Mouse (Mus musculus): ENCODE results near the gene Daam2. TPM values are rescaled to one million over a fixed set of nuclear protein-coding genes. Genes with fewer than 3 reads are reported as not detected.

Daam2 gene
- polyA plus RNA-seq, 1 experiment from 2014 or later = 6.6 TPM

DNA sequence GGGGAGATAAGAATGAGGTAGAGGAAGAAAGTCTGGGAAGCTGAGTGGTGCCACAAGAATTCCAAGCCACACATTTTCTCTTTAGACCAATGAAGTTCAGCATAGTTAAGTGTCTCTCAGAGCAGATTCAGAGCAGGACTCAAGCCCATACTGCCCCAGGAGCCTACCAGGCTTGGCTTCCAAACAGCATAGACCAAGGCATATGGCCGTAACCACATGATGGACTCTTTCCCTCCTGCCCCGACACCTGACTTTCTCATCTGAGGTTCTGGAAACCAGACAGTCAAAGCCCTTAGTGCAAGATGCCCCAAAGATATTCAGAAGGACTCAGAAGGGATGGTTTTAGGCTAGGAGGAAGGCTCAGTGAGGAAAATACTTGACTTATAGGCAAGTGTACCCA lies 19.6 kb downstream of the Daam2 start:
- ATAC-seq (no peak), DNase-seq (ENCODE audit: low spot score) (no peak)
- Histone ChIP-seq H3K4me2 (replicated peaks; ENCODE audit: low read depth, low read length) (no peak overlapping the region), H3K27me3 (replicated peaks; ENCODE audit: insufficient read depth, low read length) (no peaks in the 10 kb centered on the region), H3K4me3 (ENCODE audit: low read depth, low read length) (no peak overlapping the region), H3K4me1 (ENCODE audit: insufficient read depth, low read depth, low read length) (peaks cover 5% of the 10 kb centered on the region; the same call in 1 of the 2 replicates), H3K9me3 (ENCODE audit: low read length) (no peaks in the 10 kb centered on the region), H3K27ac (ENCODE audit: low read length) (no peak overlapping the region), H3K9ac (replicated peaks; ENCODE audit: low read depth) (no peak overlapping the region), H3K36me3 (ENCODE audit: insufficient read depth, low read length) (no peaks in the 10 kb centered on the region)
- 93% methylated on average over 2 of the region's 2 CpGs for WGBS
- TF ChIP-seq EP300 (IDR thresholded peaks at IDR 0.05) (no peak), CTCF (IDR thresholded peaks at IDR 0.05) (no peak)

DNA sequence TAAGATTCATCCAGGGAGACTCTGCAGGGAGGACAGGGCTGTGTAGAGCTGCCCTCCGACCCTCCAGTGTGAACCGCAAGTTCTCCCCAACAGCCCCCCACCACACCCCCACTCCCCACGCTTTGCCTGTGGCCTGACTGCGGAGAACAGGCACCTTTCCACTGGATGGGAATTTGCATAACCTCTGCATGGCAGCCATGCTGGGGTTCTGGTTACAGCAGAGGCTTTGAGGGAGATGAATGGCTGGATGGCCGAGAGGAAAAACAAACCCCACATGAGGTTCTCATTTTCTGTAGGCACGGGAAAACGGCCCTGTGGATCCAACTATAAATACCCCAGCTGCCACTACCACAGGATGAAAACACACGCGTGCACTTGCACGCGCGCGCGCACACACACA lies 23.4 kb downstream of the Daam2 start:
- ATAC-seq (no peak), DNase-seq (ENCODE audit: low spot score) (no peak)
- Histone ChIP-seq H3K27me3 (replicated peaks; ENCODE audit: insufficient read depth, low read length) (no peaks in the 10 kb centered on the region), H3K27ac (ENCODE audit: low read length) (no peak overlapping the region), H3K4me1 (ENCODE audit: insufficient read depth, low read depth, low read length) (0 out of 2 replicates have a peak, but pooled peaks cover 4% of the 10 kb centered on the region), H3K9me3 (ENCODE audit: low read length) (no peaks in the 10 kb centered on the region), H3K9ac (replicated peaks; ENCODE audit: low read depth) (no peak overlapping the region), H3K4me2 (replicated peaks; ENCODE audit: low read depth, low read length) (no peak overlapping the region), H3K4me3 (ENCODE audit: low read depth, low read length) (no peak overlapping the region), H3K36me3 (ENCODE audit: insufficient read depth, low read length) (no peaks in the 10 kb centered on the region)
- TF ChIP-seq CTCF (IDR thresholded peaks at IDR 0.05) = no peak
- TF ChIP-seq EP300 (IDR thresholded peaks at IDR 0.05) = no peak
- WGBS = 81% methylated on average over 14 of the region's 14 CpGs

- peak; percentile 92 for DNase-seq (ENCODE audit: low spot score)
- TF ChIP-seq EP300 (IDR thresholded peaks at IDR 0.05) (no peak; the same call in 1 of the 2 replicates), CTCF (IDR thresholded peaks at IDR 0.05) (no peak)
- H3K4me3 ChIP-seq (ENCODE audit: low read depth, low read length) = no peak overlapping the region
These were observed 24.9 kb downstream of the Daam2 start for GRCm38 (mm10) chr17:49539204-49539603.

GRCm38 (mm10) chr17:49535580-49535979 lies 28.6 kb downstream of the Daam2 start:
- peak; percentile 72 for DNase-seq (ENCODE audit: low spot score)
- Histone ChIP-seq H3K27me3 (replicated peaks; ENCODE audit: insufficient read depth, low read length) (no peaks in the 10 kb centered on the region), H3K4me2 (replicated peaks; ENCODE audit: low read depth, low read length) (no peak overlapping the region), H3K27ac (ENCODE audit: low read length) (no peak overlapping the region), H3K9me3 (ENCODE audit: low read length) (no peaks in the 10 kb centered on the region), H3K9ac (replicated peaks; ENCODE audit: low read depth) (no peak overlapping the region), H3K4me1 (ENCODE audit: insufficient read depth, low read depth, low read length) (peaks cover 16% of the 10 kb centered on the region; the same call in 1 of the 2 replicates), H3K36me3 (ENCODE audit: insufficient read depth, low read length) (no peaks in the 10 kb centered on the region), H3K4me3 (ENCODE audit: low read depth, low read length) (no peak overlapping the region)
- ATAC-seq = peak; percentile 22
- 15% methylated on average over 4 of the region's 4 CpGs for WGBS
- TF ChIP-seq EP300 (IDR thresholded peaks at IDR 0.05) (no peak; the same call in 1 of the 2 replicates), CTCF (IDR thresholded peaks at IDR 0.05) (no peak)

More at GRCm38 (mm10) chr17:49539204-49539603, 24.9 kb downstream of the Daam2 start:
- Histone ChIP-seq H3K27me3 (replicated peaks; ENCODE audit: insufficient read depth, low read length) (no peaks in the 10 kb centered on the region), H3K27ac (ENCODE audit: low read length) (peak overlapping the region; percentile 32; the same call in 1 of the 2 replicates), H3K4me2 (replicated peaks; ENCODE audit: low read depth, low read length) (0 out of 2 replicates have a peak overlapping the region, but pooled peaks have one; percentile 8), H3K4me1 (ENCODE audit: insufficient read depth, low read depth, low read length) (peaks cover 8% of the 10 kb centered on the region; the same call in 1 of the 2 replicates), H3K9me3 (ENCODE audit: low read length) (no peaks in the 10 kb centered on the region), H3K9ac (replicated peaks; ENCODE audit: low read depth) (no peak overlapping the region), H3K36me3 (ENCODE audit: insufficient read depth, low read length) (no peaks in the 10 kb centered on the region)
- 13% methylated on average over 8 of the region's 8 CpGs for WGBS
- ATAC-seq = peak; percentile 80

GRCm38 (mm10) chr17:49534267-49534719 lies 29.9 kb downstream of the Daam2 start:
- no peak overlapping the region for H3K9ac ChIP-seq (replicated peaks; ENCODE audit: low read depth)
- no peaks in the 10 kb centered on the region for H3K36me3 ChIP-seq (ENCODE audit: insufficient read depth, low read length)
- H3K9me3 ChIP-seq (ENCODE audit: low read length) = no peaks in the 10 kb centered on the region
- H3K27me3 ChIP-seq (replicated peaks; ENCODE audit: insufficient read depth, low read length) = no peaks in the 10 kb centered on the region
- DNase-seq (ENCODE audit: low spot score) = peak; percentile 46
- H3K4me3 ChIP-seq (ENCODE audit: low read depth, low read length) = no peak overlapping the region
- ATAC-seq = no peak
- 21% methylated on average over 9 of the region's 9 CpGs for WGBS
- TF ChIP-seq CTCF (IDR thresholded peaks at IDR 0.05) (no peak), EP300 (IDR thresholded peaks at IDR 0.05) (peak; percentile 23; the same call in 1 of the 2 replicates)
- H3K4me1 ChIP-seq (ENCODE audit: insufficient read depth, low read depth, low read length) = peaks cover 16% of the 10 kb centered on the region; the same call in 1 of the 2 replicates
- no peak overlapping the region for H3K4me2 ChIP-seq (replicated peaks; ENCODE audit: low read depth, low read length)
- peak overlapping the region; percentile 59 for H3K27ac ChIP-seq (ENCODE audit: low read length)

DNA sequence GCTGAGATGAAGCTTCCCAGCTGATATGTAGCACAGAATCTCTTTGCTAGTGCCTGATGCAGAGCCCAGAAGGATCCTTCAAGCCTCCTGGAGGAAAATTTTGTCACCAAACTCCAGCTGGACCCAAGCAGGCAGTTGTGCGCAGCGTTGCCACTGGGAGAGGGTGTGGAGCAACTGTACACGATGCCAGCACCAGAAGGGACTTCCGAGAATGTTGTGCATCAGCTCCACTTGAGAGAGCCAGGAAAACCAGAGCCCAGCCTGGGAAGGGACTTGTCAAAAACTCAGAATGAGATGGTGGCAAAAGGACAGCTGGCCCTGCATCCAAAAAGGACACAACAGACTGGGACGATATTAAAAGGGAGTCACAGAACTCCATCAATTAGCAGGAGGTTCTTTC lies 32.5 kb downstream of the Daam2 start:
- Histone ChIP-seq H3K27me3 (replicated peaks; ENCODE audit: insufficient read depth, low read length) (no peaks in the 10 kb centered on the region), H3K9ac (replicated peaks; ENCODE audit: low read depth) (no peak overlapping the region), H3K4me2 (replicated peaks; ENCODE audit: low read depth, low read length) (no peak overlapping the region), H3K27ac (ENCODE audit: low read length) (no peak overlapping the region), H3K36me3 (ENCODE audit: insufficient read depth, low read length) (no peaks in the 10 kb centered on the region), H3K4me3 (ENCODE audit: low read depth, low read length) (no peak overlapping the region), H3K4me1 (ENCODE audit: insufficient read depth, low read depth, low read length) (peaks cover 16% of the 10 kb centered on the region; the same call in 1 of the 2 replicates), H3K9me3 (ENCODE audit: low read length) (no peaks in the 10 kb centered on the region)
- DNase-seq (ENCODE audit: low spot score) (no peak), ATAC-seq (no peak)
- TF ChIP-seq EP300 (IDR thresholded peaks at IDR 0.05) (no peak), CTCF (IDR thresholded peaks at IDR 0.05) (peak; percentile 37)
- 54% methylated on average over 5 of the region's 5 CpGs for WGBS
